Mouse (Mus musculus) heart, postnatal 0 days (tissue): ENCODE measurements around the gene Dusp12.

ENCODE experiments used
- CTCF ChIP-seq: IDR thresholded peaks from 2 replicates; pipeline ENCODE4 v1.5.1; 2016; ENCODE audit warnings: antibody characterized with exemption, control low read depth, low read depth
- EP300 ChIP-seq: IDR thresholded peaks from 2 replicates; pipeline ENCODE4 v1.6.1; 2016; ENCODE audit warnings: antibody characterized with exemption, low read depth

DNA sequence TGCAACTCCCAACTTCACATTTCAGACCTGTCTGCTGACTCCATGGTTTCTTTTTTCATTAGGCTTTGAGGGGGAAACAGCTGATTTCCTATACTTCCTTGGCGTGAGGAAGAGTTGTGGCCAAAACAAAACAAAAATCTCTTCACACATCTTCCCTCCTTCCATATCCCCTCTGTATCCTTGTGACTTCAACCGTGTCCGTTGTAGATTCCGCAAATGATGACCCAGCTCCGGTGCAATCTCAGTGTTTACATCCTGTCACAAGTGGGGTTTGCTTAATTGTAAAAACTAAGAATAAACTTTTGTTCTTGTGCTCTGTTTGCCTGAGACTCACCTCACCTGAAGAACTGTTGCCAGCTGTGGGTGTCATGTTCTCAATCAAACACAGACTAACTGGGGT lies 18.1 kb upstream of the Dusp12 start:
- TF ChIP-seq CTCF (no peak), EP300 (no peak)
